Mouse (Mus musculus) splenic B cell, adult 2 months (primary cell): ENCODE measurements around the gene Hes7.

Experiments
- DNase-seq: peaks from one replicate; pipeline ENCODE4 v3.0.0-alpha.2; 2011; ENCODE audit warnings: low read depth, low spot score
- H3K27me3 ChIP-seq: 2 replicates; pipeline ENCODE4 v1.6.1; 2012; ENCODE audit warnings: mild to moderate bottlenecking, low read length, moderate library complexity, mixed read lengths; ENCODE audit not compliant: control insufficient read depth, poor library complexity, insufficient read depth, severe bottlenecking
- H3K36me3 ChIP-seq: 2 replicates; pipeline ENCODE4 v1.6.1; 2012; ENCODE audit warnings: mild to moderate bottlenecking, low read length, moderate library complexity, mixed read lengths; ENCODE audit not compliant: control insufficient read depth, poor library complexity, insufficient read depth, severe bottlenecking

Hes7 gene

DNA sequence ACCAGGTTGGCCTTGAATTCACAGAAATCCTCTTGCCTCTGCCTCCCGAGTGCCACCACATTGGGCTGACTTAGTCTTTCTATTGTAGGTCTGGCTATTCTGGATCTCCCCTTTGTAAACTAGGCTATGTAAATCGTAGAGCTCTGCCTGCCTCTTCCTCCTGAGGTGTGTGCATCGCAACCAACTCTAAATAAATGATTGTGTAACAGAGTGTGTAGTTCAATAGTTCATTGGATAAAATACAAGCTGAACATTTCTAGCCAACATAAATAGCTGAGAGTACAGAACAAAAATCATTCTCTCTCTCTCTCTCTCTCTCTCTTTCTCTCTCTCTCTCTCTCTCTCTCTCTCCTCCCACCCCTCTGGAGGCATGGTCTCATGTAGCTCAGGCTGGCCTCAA lies 5.6 kb upstream of the Hes7 start:
- Histone ChIP-seq H3K27me3 (no peaks in the 10 kb centered on the region), H3K36me3 (peaks cover under 1% of the 10 kb centered on the region; the same call in 1 of the 2 replicates)
- DNase-seq: no peak

DNA sequence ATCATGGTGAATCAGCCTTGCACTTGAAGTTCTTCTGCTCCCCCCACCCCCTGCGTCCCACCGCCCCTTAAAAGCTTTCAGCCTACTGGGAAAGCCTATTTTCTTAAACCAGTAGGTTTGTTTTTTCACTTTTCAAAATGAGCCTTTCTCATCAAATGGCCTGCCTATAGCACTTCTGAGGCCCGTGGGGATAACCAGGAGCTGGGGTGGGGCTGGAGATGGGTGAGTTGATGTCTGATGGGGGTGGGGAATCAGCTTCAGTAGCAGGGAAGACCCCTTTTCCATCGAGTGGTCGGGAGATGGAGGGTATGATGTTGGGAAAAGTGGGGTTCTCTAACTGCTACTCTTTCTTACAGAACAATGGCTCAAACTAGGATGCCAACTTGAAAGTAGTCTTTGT lies 3.4 kb upstream of the Hes7 start:
- Histone ChIP-seq H3K36me3 (no peaks in the 10 kb centered on the region), H3K27me3 (no peaks in the 10 kb centered on the region)
- no peak for DNase-seq

DNA sequence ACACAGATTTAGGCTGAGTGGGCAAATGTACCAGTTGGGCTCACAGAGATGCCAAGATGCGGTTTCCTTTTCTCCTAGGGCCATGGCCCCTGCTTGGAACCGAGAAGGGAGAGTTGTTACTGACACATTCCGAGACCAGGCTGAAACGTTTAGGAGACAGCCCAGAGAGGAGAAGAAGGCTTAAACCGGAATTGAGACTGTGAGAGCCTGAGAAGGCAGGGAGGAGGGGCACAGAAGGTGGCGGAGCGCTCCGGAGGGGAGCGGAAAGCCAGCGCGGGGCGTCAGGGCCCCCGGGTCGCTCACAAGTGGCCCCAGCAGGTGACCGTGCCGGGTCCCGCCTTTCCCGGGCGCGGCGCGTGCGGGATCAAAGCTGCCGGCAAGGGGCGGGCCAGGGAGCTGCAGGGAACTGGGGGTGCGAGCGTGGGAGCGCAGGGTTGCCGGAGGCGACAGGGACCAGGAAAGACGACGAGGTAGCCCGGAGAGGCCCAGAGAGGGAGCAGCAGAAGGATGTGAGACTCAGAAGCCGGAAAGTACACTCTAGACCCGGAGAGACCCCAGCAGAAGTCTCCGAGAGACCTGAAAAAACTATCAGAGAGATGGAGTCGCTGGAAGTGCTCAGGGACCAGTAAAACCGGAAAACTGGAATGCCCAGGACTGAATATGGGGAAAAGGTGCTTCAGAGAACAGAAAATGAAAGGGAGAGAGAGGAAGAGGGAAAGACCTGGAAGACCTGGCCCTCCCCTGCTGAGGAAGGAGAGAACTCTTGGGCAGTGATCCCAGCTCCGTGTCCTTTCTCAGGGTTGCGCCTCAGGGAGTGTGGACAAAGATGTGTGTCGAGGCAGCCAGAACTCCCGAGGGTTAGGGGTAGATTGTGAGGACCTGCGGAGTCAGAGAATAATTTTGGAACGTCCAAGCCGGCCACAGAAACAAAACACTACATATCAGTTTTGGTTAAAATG lies 2.2 kb upstream of the Hes7 start:
- peak; percentile 74 for DNase-seq
- Histone ChIP-seq H3K27me3 (no peaks in the 10 kb centered on the region), H3K36me3 (no peaks in the 10 kb centered on the region)

DNA sequence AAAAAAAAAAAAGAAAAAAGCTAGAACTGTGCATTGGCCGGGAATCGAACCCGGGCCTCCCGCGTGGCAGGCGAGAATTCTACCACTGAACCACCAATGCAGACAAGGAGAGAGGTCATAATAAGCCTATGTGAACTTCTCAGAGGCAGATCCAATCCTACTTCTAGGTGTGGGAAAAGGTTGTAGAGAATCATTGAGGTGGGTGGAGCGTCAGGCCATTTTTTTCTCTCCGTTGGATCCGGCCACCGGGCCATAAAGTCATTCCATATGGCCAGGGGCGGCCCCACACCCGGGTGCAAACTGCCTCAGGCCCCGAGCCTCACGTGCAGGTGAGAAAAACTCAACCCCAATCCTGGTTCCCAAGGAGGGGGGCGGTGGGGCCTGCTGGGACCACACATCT lies 1.4 kb upstream of the Hes7 start:
- Histone ChIP-seq H3K27me3 (no peaks in the 10 kb centered on the region), H3K36me3 (no peaks in the 10 kb centered on the region)
- DNase-seq: peak; percentile 92

DNA sequence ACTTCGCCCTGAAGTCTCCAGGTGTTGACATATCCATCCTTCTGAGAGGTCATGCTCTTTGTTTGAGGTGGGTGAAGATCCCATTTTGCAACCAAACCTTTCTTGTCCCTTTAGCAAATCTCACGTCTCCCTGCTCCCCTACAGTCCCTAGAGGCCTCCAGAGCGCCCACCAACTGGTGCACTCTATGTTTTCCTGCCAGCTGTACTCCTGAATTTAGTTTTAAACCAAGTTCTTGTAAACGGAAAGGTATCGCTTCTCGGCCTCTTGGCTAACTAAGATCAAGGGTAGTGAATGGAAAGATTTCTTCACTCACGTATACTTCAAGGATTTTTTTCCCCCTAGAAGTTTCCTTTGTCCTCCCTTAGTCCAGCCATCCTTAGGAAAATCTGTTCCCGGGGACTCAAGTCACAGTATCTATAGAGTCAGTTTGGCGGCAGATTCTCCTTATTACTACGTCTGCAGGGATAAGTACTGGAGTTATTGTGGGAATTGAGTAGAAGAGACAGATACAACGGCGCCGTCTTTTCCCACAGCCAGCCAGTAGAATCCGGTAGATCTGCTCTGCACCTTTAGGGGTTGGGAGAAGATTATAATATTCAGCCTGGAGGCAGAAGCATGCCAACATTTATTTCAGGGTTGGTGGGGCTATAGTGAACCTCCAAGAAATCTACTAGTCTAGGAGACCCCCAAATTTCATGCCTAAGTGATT lies 603 bp upstream of the Hes7 start:
- no peak for DNase-seq
- H3K36me3 ChIP-seq: no peaks in the 10 kb centered on the region
- H3K27me3 ChIP-seq: no peaks in the 10 kb centered on the region

DNA sequence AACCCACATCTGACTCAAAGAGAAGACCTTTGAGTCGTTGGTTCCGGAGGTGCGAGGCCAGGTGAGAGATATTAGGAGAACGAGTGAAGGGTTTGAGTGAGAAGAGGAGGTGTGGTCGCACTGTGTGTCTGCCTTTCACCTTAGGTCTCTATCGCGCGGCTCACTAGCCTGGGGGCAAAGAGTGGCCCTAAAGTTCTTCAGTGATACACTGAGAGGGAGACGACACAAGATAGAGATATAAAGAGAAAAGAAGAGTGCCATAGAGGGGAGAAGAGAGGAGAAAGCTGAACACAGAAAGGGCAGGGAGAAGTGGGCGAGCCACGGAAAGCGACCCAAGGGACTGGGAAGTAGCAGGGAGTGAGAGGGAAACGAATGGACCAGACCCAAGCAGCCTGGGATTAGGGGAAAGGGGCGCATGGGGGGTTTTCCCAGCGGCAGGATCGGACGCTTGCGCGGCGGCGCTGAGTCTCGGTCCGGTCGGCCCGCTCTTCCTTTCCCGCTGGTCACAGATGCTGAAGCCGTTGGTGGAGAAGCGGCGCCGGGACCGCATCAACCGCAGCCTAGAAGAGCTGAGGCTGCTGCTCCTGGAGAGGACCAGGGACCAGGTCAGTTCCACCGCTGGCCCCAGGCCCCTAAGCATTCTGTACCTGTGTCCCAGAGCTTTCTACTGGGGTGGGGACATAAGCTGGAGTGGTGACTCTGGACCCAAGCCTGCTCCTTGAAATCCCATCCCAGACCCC lies 967 bp downstream of the Hes7 start:
- Histone ChIP-seq H3K27me3 (no peaks in the 10 kb centered on the region), H3K36me3 (no peaks in the 10 kb centered on the region)
- DNase-seq: peak; percentile 40

DNA sequence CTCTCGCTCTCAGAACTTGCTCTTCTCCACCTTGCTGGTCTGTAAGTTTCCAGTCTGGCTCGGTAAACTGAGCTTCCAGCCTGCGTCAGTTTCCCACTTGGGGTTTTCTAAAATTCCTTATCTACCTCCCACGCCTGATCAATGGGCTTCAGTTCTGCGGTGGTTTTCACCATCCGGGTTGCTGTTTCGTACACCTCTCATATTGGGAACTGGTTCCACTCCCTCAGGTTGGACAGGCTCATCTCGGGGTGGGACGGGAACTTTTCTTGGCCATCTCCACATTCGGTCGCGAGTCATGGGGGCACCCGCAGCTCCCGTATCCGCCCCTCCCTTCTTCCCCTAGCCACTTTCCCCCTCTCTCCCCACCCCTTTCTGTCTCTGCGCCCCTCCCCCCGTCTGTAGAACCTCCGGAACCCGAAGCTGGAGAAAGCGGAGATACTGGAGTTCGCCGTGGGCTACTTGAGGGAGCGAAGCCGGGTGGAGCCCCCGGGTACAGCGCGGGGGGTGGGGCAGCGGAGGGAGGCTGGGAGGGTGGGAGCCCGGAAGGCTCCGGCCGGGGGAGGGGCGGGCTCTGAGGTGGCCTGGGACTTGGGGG lies 1.6 kb downstream of the Hes7 start:
- no peaks in the 10 kb centered on the region for H3K36me3 ChIP-seq
- no peak for DNase-seq
- H3K27me3 ChIP-seq: no peaks in the 10 kb centered on the region

DNA sequence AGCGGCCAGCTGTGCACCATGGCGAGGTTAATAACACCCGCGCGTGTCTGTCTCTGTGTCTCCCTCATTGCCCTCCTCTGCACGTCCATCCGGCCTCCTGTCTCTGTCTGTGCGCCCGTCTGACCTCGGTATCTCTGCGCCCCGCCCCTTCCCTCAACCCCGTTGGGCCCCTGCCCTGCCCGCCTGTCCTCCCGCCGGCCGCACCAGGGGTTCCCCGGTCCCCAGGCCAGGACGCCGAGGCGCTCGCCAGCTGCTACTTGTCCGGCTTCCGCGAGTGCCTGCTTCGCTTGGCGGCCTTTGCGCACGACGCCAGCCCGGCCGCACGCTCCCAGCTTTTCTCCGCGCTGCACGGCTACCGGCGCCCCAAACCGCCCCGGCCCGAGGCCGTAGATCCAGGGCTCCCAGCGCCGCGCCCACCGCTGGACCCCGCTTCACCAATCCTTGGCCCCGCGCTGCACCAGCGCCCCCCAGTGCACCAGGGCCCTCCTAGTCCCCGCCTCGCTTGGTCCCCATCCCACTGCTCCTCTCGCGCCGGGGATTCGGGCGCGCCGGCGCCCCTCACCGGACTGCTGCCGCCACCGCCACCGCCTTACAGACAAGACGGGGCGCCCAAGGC lies 2.2 kb downstream of the Hes7 start, which contains the start of gene 9130213A22Rik:
TSS of gene 9130213A22Rik (minus strand) at position 254 of the 616 bp plus-strand sequence.
- DNase-seq: peak; percentile 86

DNA sequence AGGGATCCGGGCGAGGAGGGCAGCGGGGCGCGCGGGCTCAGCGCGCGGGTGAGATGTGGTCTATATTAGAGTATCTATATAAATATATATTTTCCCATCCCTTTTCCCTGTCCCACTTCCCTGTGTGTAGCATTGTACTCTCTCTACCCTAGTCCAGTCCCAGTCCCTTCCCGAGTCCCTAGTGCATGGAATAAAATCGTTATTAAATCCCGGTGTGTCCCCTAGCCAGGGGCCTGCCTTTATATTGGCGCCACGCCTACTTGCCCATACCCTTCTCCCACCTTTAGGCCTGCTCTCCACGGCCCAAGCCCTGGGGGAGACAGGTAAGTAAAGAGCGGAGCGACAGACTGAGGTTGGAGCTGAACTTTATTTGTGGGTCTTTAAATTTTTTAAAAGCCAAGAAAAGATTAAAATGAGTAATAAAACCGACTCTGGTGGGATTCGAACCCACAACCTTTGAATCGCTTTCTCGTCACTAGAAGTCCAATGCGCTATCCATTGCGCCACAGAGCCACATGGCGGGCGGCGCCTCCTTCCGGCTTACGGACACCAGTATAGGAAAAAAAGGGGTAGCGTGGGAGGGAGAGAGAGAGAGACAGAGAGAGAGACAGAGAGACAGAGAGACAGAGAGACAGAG lies 3.0 kb downstream of the Hes7 start:
- Histone ChIP-seq H3K27me3 (no peaks in the 10 kb centered on the region), H3K36me3 (no peaks in the 10 kb centered on the region)
- DNase-seq: peak; percentile 92

More for the DNA sequence above, 2.2 kb downstream of the Hes7 start, which contains the start of gene 9130213A22Rik:
- no peaks in the 10 kb centered on the region for H3K36me3 ChIP-seq
- H3K27me3 ChIP-seq: no peaks in the 10 kb centered on the region

DNA sequence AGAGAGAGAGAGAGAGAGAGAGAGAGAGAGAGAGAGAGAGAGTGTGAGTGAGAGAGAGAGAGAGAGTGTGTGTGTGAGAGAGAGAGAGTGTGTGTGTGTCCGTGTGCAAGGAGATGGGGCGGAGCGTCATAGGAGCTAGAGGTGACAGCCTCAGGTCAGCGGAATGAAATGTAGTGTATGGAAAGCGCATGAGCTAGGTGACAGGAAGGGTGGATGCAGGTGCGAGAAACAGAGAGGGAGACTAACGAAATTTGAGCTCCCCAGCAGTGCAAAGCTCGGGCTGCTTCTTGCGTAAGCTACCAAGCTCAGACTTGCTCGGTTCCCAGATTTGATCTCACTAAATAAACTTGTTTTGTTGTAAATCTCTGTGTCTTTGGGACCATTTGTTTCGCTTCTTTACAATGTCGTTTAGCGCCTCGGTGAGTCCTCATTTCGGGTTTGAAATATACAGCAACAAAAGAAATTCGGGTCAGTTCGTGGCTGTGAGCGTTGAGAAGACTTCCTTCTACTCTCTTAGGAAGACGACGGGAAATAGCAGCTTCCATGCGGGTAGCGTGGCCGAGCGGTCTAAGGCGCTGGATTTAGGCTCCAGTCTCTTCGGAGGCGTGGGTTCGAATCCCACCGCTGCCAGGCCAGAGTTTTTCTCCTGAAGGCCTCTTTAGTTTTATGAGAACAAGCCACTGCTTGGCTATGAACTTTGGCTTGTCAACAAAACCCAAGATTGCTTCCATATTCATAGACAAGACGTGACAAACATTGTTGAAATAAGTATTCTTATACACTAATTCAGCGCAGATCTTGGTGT lies 3.7 kb downstream of the Hes7 start:
- peak; percentile 87 for DNase-seq
- H3K27me3 ChIP-seq: no peaks in the 10 kb centered on the region
- H3K36me3 ChIP-seq: no peaks in the 10 kb centered on the region

DNA sequence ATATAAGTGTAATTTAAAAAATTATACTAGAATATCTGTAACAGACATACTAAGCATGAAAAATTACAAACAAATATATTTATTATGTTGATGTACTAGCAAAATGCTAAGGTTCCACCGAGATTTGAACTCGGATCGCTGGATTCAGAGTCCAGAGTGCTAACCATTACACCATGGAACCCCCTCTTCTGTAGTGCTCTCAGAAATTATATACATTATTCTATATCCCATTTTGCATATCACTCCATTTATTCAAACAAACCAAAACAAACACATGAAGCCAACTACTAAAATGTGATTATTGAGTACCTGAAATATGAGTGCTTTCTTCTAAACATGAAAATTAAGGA lies 4.3 kb downstream of the Hes7 start:
- Histone ChIP-seq H3K36me3 (no peaks in the 10 kb centered on the region), H3K27me3 (no peaks in the 10 kb centered on the region)
- peak; percentile 89 for DNase-seq

DNA sequence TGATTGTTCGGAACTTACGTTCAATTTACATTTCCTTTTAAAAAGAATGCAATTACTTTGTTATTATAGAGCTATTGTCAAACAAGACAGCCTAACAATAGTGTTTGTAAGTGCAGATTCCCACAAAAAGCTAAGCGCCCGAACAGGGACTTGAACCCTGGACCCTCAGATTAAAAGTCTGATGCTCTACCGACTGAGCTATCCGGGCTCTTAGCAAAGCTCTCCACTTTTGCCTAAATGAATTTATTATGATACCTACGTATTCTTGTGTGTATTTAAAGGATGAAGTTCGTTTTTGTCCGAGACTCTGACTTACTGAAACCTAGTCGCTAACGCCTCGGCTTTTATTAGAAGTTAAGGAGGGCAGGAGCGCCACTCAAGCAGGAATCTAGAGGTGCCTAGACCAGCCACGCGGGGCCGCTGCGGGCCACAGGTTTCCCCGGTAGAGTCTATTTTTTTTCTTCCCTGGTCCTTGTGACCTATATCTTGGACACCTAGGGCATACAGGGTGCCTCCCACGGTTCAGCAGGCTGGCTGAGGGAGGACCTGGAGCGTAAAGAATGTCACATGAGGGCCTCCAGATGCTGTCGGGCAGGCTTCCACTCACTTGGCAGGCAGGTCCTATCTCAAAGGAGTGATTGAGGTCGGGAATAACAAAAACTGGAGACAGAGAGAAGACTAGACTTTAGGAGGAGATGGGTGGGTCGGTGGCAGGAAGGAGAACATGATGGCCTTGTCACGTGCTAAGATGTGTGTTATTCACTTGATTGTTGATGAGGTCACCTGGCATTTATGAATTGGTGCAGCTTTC lies 5.0 kb downstream of the Hes7 start:
- H3K36me3 ChIP-seq: no peaks in the 10 kb centered on the region
- DNase-seq: peak; percentile 93
- no peaks in the 10 kb centered on the region for H3K27me3 ChIP-seq

DNA sequence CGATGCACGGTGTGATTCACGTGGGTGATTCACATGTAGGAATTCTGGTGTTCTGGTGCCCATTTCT lies 5.5 kb downstream of the Hes7 start, which contains the start of gene Aloxe3:
TSS of gene Aloxe3 (plus strand) at position 45 of the 67 bp plus-strand sequence.
- DNase-seq: no peak

More for the DNA sequence above, 5.5 kb downstream of the Hes7 start, which contains the start of gene Aloxe3:
- Histone ChIP-seq H3K36me3 (no peaks in the 10 kb centered on the region), H3K27me3 (no peaks in the 10 kb centered on the region)
